Mouse (Mus musculus) E14TG2a.4 (cell line): ENCODE results near the gene Nav3.

Source experiments
- H3K27me3 ChIP-seq: 2 replicates; pipeline ENCODE4 v1.6.1; 2014; ENCODE audit warnings: low read length, control low read depth; ENCODE audit not compliant: insufficient read depth
- H3K36me3 ChIP-seq: 2 replicates; pipeline ENCODE4 v1.6.1; 2014; ENCODE audit warnings: low read length, control low read depth; ENCODE audit not compliant: insufficient read depth
- H3K4me1 ChIP-seq: replicated peaks from 2 replicates; pipeline ENCODE4 v1.6.1; 2014; ENCODE audit warnings: low read depth, low read length, control low read depth
- H3K4me3 ChIP-seq: replicated peaks from 2 replicates; pipeline ENCODE4 v1.5.1; 2014; ENCODE audit warnings: mild to moderate bottlenecking, low read length
- H3K9me3 ChIP-seq: 2 replicates; pipeline ENCODE4 v1.6.1; 2014; ENCODE audit warnings: low read length, control low read depth
- CTCF ChIP-seq: conservative IDR thresholded peaks from 2 replicates; pipeline ENCODE4 v1.5.1; 2014; ENCODE audit warnings: low read length
- NANOG ChIP-seq: IDR thresholded peaks from 2 replicates; pipeline ENCODE4 v1.6.1; 2014; ENCODE audit warnings: borderline replicate concordance, low read length, mixed read lengths
- POU5F1 ChIP-seq: IDR thresholded peaks from 2 replicates; pipeline ENCODE4 v1.6.1; 2014; ENCODE audit warnings: low read length, borderline replicate concordance

Gene Nav3

DNA sequence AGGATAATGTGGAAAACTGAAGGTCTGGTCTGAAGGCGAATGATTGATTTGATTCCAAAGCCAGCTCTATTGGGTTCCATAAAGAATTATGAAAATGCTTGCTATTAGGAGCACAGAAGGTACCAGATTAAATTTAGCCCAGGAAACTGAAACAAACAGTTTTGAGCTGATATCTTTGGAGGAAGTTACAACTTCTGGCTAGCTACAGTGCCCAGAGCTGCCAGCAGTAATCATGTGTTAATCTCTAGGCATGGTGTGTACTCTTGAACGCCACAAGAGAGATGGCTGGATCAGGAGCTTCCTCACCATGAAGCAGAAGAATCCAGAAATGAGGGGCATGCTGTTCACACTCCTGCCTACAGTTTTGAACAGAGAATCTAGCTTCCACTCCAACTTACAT, 300.5 kb downstream of the Nav3 start:
- Histone ChIP-seq H3K4me3 (no peak overlapping the region), H3K27me3 (no peaks in the 10 kb centered on the region), H3K4me1 (no peaks in the 10 kb centered on the region), H3K9me3 (no peaks in the 10 kb centered on the region), H3K36me3 (no peaks in the 10 kb centered on the region)
- TF ChIP-seq NANOG (no peak), POU5F1 (no peak), CTCF (no peak)

DNA sequence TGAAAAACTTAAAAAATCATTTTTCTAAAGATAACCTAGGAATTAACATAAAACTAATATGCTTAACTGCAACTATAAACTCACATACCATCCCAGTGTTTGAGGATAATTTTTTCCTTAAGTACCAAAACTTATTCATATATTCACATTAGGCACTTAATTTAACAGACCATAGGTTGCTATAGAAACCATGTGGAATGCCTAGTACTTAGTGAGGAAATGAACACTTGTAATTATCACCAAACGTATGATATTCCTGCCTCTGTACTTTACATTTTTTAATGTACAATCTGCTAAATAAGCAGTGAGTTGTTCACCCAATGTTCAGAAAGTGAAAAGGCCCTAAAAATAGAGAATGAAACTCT, 301.1 kb downstream of the Nav3 start:
- Histone ChIP-seq H3K36me3 (no peaks in the 10 kb centered on the region), H3K4me3 (no peak overlapping the region)
- no peak for TF ChIP-seq CTCF
- no peak for TF ChIP-seq POU5F1
- no peak for TF ChIP-seq NANOG

DNA sequence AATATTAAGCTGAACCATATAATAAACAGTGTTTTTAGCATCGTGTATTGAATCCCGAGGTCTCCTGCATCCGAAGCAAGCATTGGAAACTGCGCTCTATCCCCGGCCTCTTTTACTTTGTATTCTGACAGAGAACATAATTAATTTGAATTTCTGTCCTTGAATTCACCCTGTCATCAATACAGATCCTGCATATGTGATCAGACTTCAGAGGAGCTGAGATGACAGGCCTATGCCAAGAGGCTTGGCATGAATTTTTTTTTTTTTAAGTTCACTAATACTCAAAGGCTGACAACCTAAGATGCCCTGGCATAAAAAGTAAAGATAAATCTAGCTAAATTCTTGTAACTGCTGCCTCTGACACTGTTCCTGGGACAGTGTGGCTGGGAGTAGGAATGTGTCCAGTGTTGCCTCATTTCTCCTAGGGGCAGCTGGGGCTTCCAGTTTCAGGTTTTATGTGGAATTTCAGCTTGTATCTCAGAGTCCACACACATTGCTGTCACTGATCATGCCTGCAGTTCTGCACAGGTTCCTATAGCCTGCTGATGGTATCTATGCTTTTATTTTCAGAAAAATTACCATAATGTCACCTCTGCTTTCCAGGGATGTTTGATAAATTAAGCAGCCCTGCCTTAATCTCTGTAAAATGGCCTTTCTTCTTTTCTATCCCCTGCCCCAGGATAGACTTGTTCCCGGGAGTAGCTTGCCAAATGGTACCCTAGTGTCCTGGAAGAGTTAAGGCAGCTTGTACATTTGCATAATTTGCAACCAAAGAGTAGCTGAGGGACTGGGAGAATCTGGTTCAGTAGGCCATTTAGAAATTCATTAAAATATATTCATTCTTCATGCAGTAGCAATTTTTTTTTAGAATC, 301.8 kb downstream of the Nav3 start:
- TF ChIP-seq POU5F1 (no peak), NANOG (no peak), CTCF (no peak)
- no peak overlapping the region for H3K4me3 ChIP-seq
- no peaks in the 10 kb centered on the region for H3K27me3 ChIP-seq
- H3K9me3 ChIP-seq: no peaks in the 10 kb centered on the region
- no peaks in the 10 kb centered on the region for H3K4me1 ChIP-seq
- no peaks in the 10 kb centered on the region for H3K36me3 ChIP-seq

More for the DNA sequence above, 301.1 kb downstream of the Nav3 start:
- no peaks in the 10 kb centered on the region for H3K27me3 ChIP-seq
- H3K9me3 ChIP-seq: no peaks in the 10 kb centered on the region
- H3K4me1 ChIP-seq: no peaks in the 10 kb centered on the region

DNA sequence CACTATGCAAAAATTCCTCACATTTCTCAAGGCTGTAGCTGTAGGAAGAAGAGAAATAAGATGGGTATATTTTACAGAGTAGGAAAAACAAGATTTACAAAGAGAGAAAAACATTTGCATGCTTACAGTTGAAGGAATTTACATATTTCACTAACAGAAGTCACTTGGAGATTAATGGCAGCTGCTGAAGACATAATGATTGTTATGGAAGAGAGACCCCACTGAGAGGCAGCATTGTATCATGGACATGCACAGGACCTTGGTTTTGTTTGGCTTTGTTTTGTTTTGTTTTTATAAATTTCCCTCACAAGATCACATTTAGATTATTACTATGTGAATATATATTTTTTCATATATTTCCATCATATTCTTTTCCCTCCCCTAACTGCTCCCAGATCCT, 335.4 kb downstream of the Nav3 start:
- H3K4me3 ChIP-seq: no peak overlapping the region
- no peaks in the 10 kb centered on the region for H3K36me3 ChIP-seq
- no peaks in the 10 kb centered on the region for H3K27me3 ChIP-seq
- H3K4me1 ChIP-seq: no peaks in the 10 kb centered on the region
- no peaks in the 10 kb centered on the region for H3K9me3 ChIP-seq
- TF ChIP-seq NANOG: no peak
- no peak for TF ChIP-seq CTCF
- no peak for TF ChIP-seq POU5F1

DNA sequence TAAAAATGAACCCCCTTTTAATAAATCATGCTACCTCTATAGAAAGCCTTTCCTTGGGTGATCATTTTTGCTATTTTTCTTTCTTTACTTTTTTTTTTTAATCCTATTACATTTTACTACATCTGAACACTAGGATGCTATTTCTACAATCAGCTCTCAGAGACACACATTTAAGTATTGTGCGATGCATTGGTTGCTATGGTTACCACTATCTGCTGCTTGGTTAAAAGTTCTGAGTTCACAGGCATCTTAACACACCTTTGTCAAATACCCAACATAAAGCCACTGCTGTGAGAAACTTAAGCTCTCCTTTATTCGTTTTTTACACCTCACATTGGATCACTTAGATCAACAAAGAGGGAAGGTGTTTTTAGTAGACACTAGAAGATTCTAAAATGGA, 338.7 kb downstream of the Nav3 start:
- H3K36me3 ChIP-seq: no peaks in the 10 kb centered on the region
- H3K4me3 ChIP-seq: no peak overlapping the region
- no peaks in the 10 kb centered on the region for H3K9me3 ChIP-seq
- no peaks in the 10 kb centered on the region for H3K4me1 ChIP-seq
- H3K27me3 ChIP-seq: no peaks in the 10 kb centered on the region
- no peak for TF ChIP-seq CTCF
- no peak for TF ChIP-seq NANOG
- TF ChIP-seq POU5F1: no peak

DNA sequence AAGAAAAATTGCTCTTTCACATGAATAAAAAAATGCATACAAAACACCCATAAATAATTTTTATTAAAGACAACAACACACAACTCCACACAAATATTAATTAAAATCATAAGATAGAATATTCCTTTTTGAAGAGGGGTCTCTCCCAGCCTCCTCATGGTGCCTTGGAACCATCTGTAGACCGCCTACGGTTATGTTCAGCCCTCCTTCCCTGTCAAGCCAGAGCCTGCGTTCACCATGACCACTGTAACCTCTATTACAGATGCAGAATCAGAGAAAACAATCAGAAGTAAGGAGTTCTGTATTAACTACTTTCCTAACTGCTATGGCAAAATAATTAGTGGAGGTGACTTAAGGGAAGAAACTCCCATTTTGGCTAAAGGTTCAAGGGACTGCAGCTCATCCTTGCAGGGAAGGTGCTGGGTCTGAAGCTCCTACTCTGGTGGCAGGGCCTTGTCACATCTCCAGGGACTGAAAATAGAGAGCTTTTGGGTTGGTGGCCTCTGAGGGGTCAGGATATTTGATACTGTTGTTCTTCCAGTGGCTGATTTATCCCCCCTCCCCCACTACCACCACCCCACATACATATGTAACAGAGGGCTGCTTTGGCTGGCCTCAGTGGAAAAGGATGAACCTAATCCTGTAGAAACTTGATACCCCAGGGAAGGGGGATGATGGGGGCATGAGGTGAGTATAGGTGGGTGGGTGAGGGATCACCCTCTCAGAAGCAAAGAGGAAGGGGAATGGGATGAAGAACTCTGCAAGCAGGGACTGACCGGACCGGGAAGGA, 343.1 kb downstream of the Nav3 start:
- Histone ChIP-seq H3K4me3 (no peak overlapping the region), H3K27me3 (no peaks in the 10 kb centered on the region), H3K4me1 (no peaks in the 10 kb centered on the region), H3K9me3 (no peaks in the 10 kb centered on the region), H3K36me3 (no peaks in the 10 kb centered on the region)
- TF ChIP-seq POU5F1: no peak
- no peak for TF ChIP-seq CTCF

DNA sequence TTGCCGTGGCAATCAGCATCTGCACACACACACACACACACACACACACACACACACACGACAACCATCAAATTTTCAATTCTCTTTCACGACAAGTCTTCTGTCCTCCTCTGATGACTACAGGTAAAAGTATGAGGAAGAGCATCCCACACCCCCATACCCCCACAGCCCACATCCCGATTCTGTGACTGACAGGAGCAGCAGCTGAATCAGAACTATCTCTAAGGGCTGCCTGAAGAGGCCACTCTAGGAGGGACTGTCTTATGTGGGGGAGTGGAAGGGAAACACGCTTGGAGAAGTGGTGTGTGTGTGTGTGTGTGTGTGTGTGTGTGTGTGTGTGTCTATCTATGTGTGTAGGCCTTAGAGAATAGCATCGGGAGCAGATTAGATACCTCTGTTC, 352.7 kb downstream of the Nav3 start:
- Histone ChIP-seq H3K4me3 (no peak overlapping the region), H3K27me3 (no peaks in the 10 kb centered on the region), H3K36me3 (no peaks in the 10 kb centered on the region), H3K9me3 (no peaks in the 10 kb centered on the region), H3K4me1 (no peaks in the 10 kb centered on the region)
- TF ChIP-seq NANOG: no peak
- TF ChIP-seq CTCF: no peak
- no peak for TF ChIP-seq POU5F1

DNA sequence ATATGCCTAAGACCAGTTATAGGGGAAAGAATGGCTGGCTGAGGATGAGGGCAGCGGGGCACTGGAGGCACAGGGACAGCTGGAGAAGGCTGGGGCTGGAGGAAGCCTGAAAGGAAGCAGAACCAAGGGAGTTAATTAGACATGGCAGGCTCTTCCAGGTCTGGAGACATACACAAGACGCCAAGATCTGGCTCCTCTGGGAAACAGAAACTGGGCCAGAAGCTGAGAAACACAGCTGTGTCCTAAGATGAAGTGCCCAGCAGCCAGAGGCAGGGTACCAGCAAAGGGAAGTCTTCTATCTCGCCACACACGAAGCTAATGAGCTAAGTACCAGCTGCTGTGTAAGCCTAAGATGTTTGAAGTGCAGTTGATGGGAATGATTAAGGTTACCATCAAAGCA, 353.8 kb downstream of the Nav3 start:
- no peaks in the 10 kb centered on the region for H3K36me3 ChIP-seq
- H3K4me1 ChIP-seq: no peaks in the 10 kb centered on the region
- H3K4me3 ChIP-seq: no peak overlapping the region
- TF ChIP-seq POU5F1 (no peak), CTCF (no peak), NANOG (no peak)
- no peaks in the 10 kb centered on the region for H3K9me3 ChIP-seq
- H3K27me3 ChIP-seq: no peaks in the 10 kb centered on the region
